Mouse (Mus musculus): Measurements from ENCODE around the gene Galnt6. TPM values are rescaled to one million over a fixed set of nuclear protein-coding genes. Genes with fewer than 3 reads are reported as not detected.

Galnt6 gene
- polyA plus RNA-seq, 1 experiment from 2014 or later = 1.2 TPM

- H3K4me2 ChIP-seq = no peak overlapping the region
- ATAC-seq (replicated peaks; ENCODE audit: low FRiP score) = no peak
- 80% methylated on average over 10 of the region's 10 CpGs for WGBS
- no peak overlapping the region for H3K27ac ChIP-seq (ENCODE audit: low read depth, low read length)
- H3K27me3 ChIP-seq (replicated peaks; ENCODE audit: control insufficient read depth, insufficient read depth, low read length) = peaks cover 8% of the 10 kb centered on the region; the same call in 1 of the 2 replicates
- H3K4me1 ChIP-seq (replicated peaks; ENCODE audit: control insufficient read depth, insufficient read depth, low read length) = peaks cover 6% of the 10 kb centered on the region
- H3K36me3 ChIP-seq (ENCODE audit: control insufficient read depth, insufficient read depth, low read length) = no peaks in the 10 kb centered on the region
- H3K9me3 ChIP-seq (ENCODE audit: control insufficient read depth, low read length) = no peaks in the 10 kb centered on the region
- H3K9ac ChIP-seq (ENCODE audit: low read depth, low read length) = no peak overlapping the region
- H3K4me3 ChIP-seq (ENCODE audit: low read depth, low read length) = no peak overlapping the region
- DNase-seq (ENCODE audit: low spot score) = no peak
Observed at GRCm38 (mm10) chr15:100720066-100720465, 9.1 kb downstream of the Galnt6 start.

DNA sequence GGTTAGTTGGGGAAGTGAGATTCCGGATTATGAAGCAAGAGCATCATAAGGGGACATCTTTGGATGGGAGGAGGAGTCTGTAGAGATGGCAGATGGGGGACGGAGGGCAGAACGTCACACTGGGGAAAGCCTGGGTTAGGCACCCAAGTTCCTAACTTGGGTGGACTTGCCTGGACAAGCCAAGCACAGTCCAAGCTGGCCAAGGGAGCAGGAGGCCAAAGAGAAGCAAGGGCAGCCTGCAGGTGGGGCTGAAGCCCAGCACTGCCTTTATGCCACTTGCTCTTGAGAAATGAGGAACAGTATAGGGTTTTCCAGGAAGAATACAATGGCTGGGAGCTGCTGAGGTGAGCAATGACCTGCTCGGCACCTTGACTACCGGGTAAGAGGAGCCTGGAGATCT is 10.0 kb downstream of the Galnt6 start:
- 89% methylated on average over 5 of the region's 5 CpGs for WGBS
- H3K4me1 ChIP-seq (replicated peaks; ENCODE audit: control insufficient read depth, insufficient read depth, low read length) = peaks cover 6% of the 10 kb centered on the region

GRCm38 (mm10) chr15:100718572-100718971 is 10.6 kb downstream of the Galnt6 start:
- no peak for DNase-seq (ENCODE audit: low spot score)
- Histone ChIP-seq H3K36me3 (ENCODE audit: control insufficient read depth, insufficient read depth, low read length) (no peaks in the 10 kb centered on the region), H3K4me1 (replicated peaks; ENCODE audit: control insufficient read depth, insufficient read depth, low read length) (peaks cover 6% of the 10 kb centered on the region), H3K27me3 (replicated peaks; ENCODE audit: control insufficient read depth, insufficient read depth, low read length) (peaks cover under 1% of the 10 kb centered on the region; the same call in 1 of the 2 replicates), H3K9ac (ENCODE audit: low read depth, low read length) (no peak overlapping the region), H3K4me3 (ENCODE audit: low read depth, low read length) (no peak overlapping the region), H3K27ac (ENCODE audit: low read depth, low read length) (no peak overlapping the region), H3K4me2 (no peak overlapping the region), H3K9me3 (ENCODE audit: control insufficient read depth, low read length) (no peaks in the 10 kb centered on the region)
- no peak for ATAC-seq (replicated peaks; ENCODE audit: low FRiP score)
- 77% methylated on average over 11 of the region's 11 CpGs for WGBS

More for the DNA sequence above, 10.0 kb downstream of the Galnt6 start:
- Histone ChIP-seq H3K4me3 (ENCODE audit: low read depth, low read length) (no peak overlapping the region), H3K27ac (ENCODE audit: low read depth, low read length) (no peak overlapping the region), H3K36me3 (ENCODE audit: control insufficient read depth, insufficient read depth, low read length) (no peaks in the 10 kb centered on the region), H3K9me3 (ENCODE audit: control insufficient read depth, low read length) (no peaks in the 10 kb centered on the region), H3K9ac (ENCODE audit: low read depth, low read length) (no peak overlapping the region), H3K4me2 (no peak overlapping the region), H3K27me3 (replicated peaks; ENCODE audit: control insufficient read depth, insufficient read depth, low read length) (peaks cover 7% of the 10 kb centered on the region; the same call in 1 of the 2 replicates)
- DNase-seq (ENCODE audit: low spot score) (no peak), ATAC-seq (replicated peaks; ENCODE audit: low FRiP score) (no peak)

DNA sequence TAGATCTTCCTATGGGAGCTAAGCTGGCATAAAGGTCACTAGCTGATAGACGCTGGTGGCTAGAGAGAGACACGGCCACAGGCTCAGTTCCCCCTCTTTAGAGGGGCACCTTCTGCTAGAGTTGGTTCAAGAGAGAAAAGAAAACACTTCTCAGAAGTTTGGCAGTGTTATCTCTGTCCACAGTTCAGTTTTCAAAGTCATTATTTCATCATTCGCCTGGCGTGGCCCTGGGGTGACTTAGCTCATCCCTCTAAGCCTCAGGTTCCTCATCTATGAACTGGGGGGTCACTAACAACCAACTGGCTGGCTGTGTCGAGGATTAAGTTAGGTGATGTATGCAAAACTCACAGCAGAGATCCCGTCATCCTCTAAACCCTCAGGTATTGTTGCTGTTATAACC is 11.2 kb downstream of the Galnt6 start:
- Histone ChIP-seq H3K36me3 (ENCODE audit: control insufficient read depth, insufficient read depth, low read length) (no peaks in the 10 kb centered on the region), H3K27me3 (replicated peaks; ENCODE audit: control insufficient read depth, insufficient read depth, low read length) (no peaks in the 10 kb centered on the region), H3K9me3 (ENCODE audit: control insufficient read depth, low read length) (no peaks in the 10 kb centered on the region), H3K4me3 (ENCODE audit: low read depth, low read length) (no peak overlapping the region), H3K9ac (ENCODE audit: low read depth, low read length) (no peak overlapping the region), H3K4me2 (no peak overlapping the region), H3K27ac (ENCODE audit: low read depth, low read length) (no peak overlapping the region), H3K4me1 (replicated peaks; ENCODE audit: control insufficient read depth, insufficient read depth, low read length) (peaks cover 6% of the 10 kb centered on the region)
- DNase-seq (ENCODE audit: low spot score) (no peak), ATAC-seq (replicated peaks; ENCODE audit: low FRiP score) (no peak)
- 58% methylated on average over 6 of the region's 6 CpGs for WGBS

DNA sequence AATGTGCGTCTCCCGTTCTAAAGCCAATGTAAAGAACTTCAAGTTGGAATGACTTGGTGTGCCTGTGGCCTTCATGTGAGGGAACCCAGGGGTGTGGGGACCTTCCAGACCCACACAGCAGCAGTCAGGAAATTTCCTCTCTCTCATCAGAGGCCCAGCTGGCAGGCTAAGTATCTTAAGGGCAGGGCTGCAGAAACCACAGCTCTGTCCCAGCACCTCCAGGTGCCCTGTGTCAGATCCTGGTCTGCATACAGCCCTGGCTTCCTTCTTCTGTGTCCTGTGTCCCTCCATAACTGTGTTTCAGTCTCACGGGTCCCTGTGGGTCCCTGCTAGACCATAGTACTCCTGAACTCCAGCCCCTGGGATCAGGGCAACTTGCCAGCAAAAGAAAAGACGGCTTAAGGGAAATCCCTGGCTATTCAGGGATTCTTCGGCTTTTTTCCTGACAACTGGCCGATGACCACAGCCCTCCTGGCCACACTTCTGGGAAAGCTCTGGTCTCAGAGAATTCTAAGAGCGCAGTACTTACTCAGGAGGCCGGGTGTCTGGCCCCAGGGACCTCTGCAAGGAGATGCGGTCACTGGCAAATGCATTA is 13.7 kb downstream of the Galnt6 start:
- DNase-seq (ENCODE audit: low spot score) = no peak
- H3K36me3 ChIP-seq (ENCODE audit: control insufficient read depth, insufficient read depth, low read length) = no peaks in the 10 kb centered on the region
- no peak overlapping the region for H3K4me3 ChIP-seq (ENCODE audit: low read depth, low read length)
- H3K9ac ChIP-seq (ENCODE audit: low read depth, low read length) = no peak overlapping the region
- no peaks in the 10 kb centered on the region for H3K27me3 ChIP-seq (replicated peaks; ENCODE audit: control insufficient read depth, insufficient read depth, low read length)
- no peak overlapping the region for H3K27ac ChIP-seq (ENCODE audit: low read depth, low read length)
- whole genome bisulfite sequencing = 82% methylated on average over 9 of the region's 9 CpGs
- H3K9me3 ChIP-seq (ENCODE audit: control insufficient read depth, low read length) = no peaks in the 10 kb centered on the region
- no peak for ATAC-seq (replicated peaks; ENCODE audit: low FRiP score)
- no peaks in the 10 kb centered on the region for H3K4me1 ChIP-seq (replicated peaks; ENCODE audit: control insufficient read depth, insufficient read depth, low read length)
- no peak overlapping the region for H3K4me2 ChIP-seq

DNA sequence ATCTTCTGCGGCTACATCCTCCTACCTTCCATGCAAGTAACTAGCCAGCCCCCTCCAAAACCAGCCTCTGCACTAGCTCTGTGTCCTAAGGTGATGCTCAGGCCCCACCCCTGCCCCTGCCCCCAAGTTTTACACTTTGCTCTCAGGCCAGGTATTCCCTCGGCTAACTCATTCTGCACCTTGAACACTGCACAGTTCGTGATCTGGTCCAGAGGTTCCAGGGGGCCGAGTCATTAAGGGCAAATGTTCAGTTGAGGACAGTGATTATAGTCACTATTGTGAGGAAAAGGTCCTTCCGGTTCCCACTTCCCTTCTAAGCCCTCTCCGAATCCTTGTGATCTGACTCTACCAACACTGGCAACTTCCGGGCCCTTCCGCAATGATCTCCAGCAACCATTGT is 14.7 kb downstream of the Galnt6 start:
- Histone ChIP-seq H3K4me3 (ENCODE audit: low read depth, low read length) (no peak overlapping the region), H3K36me3 (ENCODE audit: control insufficient read depth, insufficient read depth, low read length) (no peaks in the 10 kb centered on the region), H3K9ac (ENCODE audit: low read depth, low read length) (no peak overlapping the region), H3K4me2 (no peak overlapping the region), H3K9me3 (ENCODE audit: control insufficient read depth, low read length) (no peaks in the 10 kb centered on the region), H3K4me1 (replicated peaks; ENCODE audit: control insufficient read depth, insufficient read depth, low read length) (no peaks in the 10 kb centered on the region), H3K27me3 (replicated peaks; ENCODE audit: control insufficient read depth, insufficient read depth, low read length) (no peaks in the 10 kb centered on the region), H3K27ac (ENCODE audit: low read depth, low read length) (no peak overlapping the region)
- no peak for DNase-seq (ENCODE audit: low spot score)
- no peak for ATAC-seq (replicated peaks; ENCODE audit: low FRiP score)
- 84% methylated on average over 8 of the region's 8 CpGs for WGBS

DNA sequence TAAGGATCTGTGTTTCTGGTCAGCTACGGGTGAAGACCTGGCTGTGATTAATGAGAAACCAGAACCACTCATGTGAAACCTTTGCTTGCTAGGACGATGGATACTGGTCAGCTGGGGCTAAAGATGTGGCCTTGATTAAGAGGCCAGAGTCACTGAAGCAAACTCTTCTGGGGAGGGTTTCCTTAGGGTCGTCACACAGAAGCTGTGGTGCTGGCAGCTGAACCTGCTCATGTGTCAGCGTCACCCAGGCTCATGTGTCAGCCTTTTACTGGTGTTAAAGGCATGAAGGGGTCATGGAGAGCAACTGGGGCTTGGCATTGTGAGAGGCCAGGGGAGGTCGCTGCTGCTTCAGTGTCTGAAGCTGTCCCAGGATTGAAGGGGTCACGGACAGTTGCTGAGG is 18.3 kb downstream of the Galnt6 start:
- ATAC-seq (replicated peaks; ENCODE audit: low FRiP score) = no peak
- H3K4me3 ChIP-seq (ENCODE audit: low read depth, low read length) = no peak overlapping the region
- 69% methylated on average over 6 of the region's 6 CpGs for WGBS

GRCm38 (mm10) chr15:100708433-100709078 is 20.6 kb downstream of the Galnt6 start:
- 52% methylated on average over 8 of the region's 8 CpGs for WGBS
- Histone ChIP-seq H3K9me3 (ENCODE audit: control insufficient read depth, low read length) (no peaks in the 10 kb centered on the region), H3K4me2 (no peak overlapping the region), H3K4me3 (ENCODE audit: low read depth, low read length) (no peak overlapping the region), H3K36me3 (ENCODE audit: control insufficient read depth, insufficient read depth, low read length) (no peaks in the 10 kb centered on the region), H3K4me1 (replicated peaks; ENCODE audit: control insufficient read depth, insufficient read depth, low read length) (peaks cover 12% of the 10 kb centered on the region), H3K9ac (ENCODE audit: low read depth, low read length) (no peak overlapping the region), H3K27me3 (replicated peaks; ENCODE audit: control insufficient read depth, insufficient read depth, low read length) (peaks cover 12% of the 10 kb centered on the region), H3K27ac (ENCODE audit: low read depth, low read length) (no peak overlapping the region)
- DNase-seq (ENCODE audit: low spot score) (no peak), ATAC-seq (replicated peaks; ENCODE audit: low FRiP score) (no peak)

More for the DNA sequence above, 18.3 kb downstream of the Galnt6 start:
- H3K27ac ChIP-seq (ENCODE audit: low read depth, low read length) = no peak overlapping the region
- no peak for DNase-seq (ENCODE audit: low spot score)
- no peak overlapping the region for H3K9ac ChIP-seq (ENCODE audit: low read depth, low read length)
- no peaks in the 10 kb centered on the region for H3K36me3 ChIP-seq (ENCODE audit: control insufficient read depth, insufficient read depth, low read length)
- H3K9me3 ChIP-seq (ENCODE audit: control insufficient read depth, low read length) = no peaks in the 10 kb centered on the region
- H3K4me1 ChIP-seq (replicated peaks; ENCODE audit: control insufficient read depth, insufficient read depth, low read length) = peaks cover 8% of the 10 kb centered on the region
- peaks cover 2% of the 10 kb centered on the region; the same call in 1 of the 2 replicates for H3K27me3 ChIP-seq (replicated peaks; ENCODE audit: control insufficient read depth, insufficient read depth, low read length)
- no peak overlapping the region for H3K4me2 ChIP-seq

DNA sequence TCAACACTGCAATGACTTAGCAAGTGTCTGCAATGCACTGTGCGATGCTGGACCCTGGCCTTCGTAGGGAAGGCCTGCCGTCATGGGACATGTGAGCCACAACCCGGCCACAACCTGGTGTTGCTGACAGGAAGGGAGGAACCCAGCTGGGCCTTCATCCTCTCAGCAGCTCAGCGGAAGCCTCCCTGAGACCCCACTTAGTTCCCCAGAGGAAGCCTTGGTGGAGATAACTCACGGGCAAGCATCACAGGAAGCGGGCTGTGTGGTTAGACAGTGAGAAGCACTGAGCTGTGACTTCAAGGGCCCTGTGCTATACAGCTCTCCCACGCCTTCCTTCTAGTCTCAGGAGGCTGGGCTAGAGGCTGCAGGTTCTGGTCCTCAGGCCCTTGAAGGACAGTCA is 22.9 kb downstream of the Galnt6 start:
- Histone ChIP-seq H3K4me3 (ENCODE audit: low read depth, low read length) (no peak overlapping the region), H3K4me1 (replicated peaks; ENCODE audit: control insufficient read depth, insufficient read depth, low read length) (peaks cover 15% of the 10 kb centered on the region), H3K9me3 (ENCODE audit: control insufficient read depth, low read length) (no peaks in the 10 kb centered on the region), H3K27ac (ENCODE audit: low read depth, low read length) (no peak overlapping the region), H3K4me2 (no peak overlapping the region), H3K9ac (ENCODE audit: low read depth, low read length) (no peak overlapping the region), H3K36me3 (ENCODE audit: control insufficient read depth, insufficient read depth, low read length) (no peaks in the 10 kb centered on the region), H3K27me3 (replicated peaks; ENCODE audit: control insufficient read depth, insufficient read depth, low read length) (peaks cover 13% of the 10 kb centered on the region)
- no peak for ATAC-seq (replicated peaks; ENCODE audit: low FRiP score)
- DNase-seq (ENCODE audit: low spot score) = peak; percentile 46
- 29% methylated on average over 8 of the region's 8 CpGs for WGBS

Measured in liver, embryonic 11.5 days (tissue).